Mouse (Mus musculus) bone marrow, adult 2 months (tissue): ENCODE measurements at regions not wholly inside any gene's neighbourhood (a gene's known extent, or its start where the extent isn't known, plus 50 kb on each side); places are given as distances from the start of the nearest gene placed in this dataset.

Source experiments
- H3K27ac ChIP-seq: fragments of 200-500 bp; 2 replicates; pipeline ENCODE4 v1.5.1; 2012; ENCODE audit warnings: low read depth, mild to moderate bottlenecking, control low read depth, inconsistent platforms, low read length; ENCODE audit not compliant: control insufficient read depth, poor library complexity, insufficient read depth
- H3K4me1 ChIP-seq: fragments of 200-500 bp; 2 replicates; pipeline ENCODE4 v1.6.1; 2011; ENCODE audit warnings: low read length; ENCODE audit not compliant: control insufficient read depth, insufficient read depth
- H3K4me3 ChIP-seq: fragments of 200-500 bp; replicated peaks from 2 replicates; pipeline ENCODE3; 2011; ENCODE audit warnings: mild to moderate bottlenecking, low read depth, low read length, control low read depth; ENCODE audit not compliant: control insufficient read depth
- CTCF ChIP-seq: fragments of 200-500 bp; IDR thresholded peaks from 2 replicates; pipeline ENCODE4 v1.5.1; 2011; ENCODE audit warnings: low read length, control low read depth; ENCODE audit not compliant: control insufficient read depth, insufficient read depth
- POLR2A ChIP-seq: fragments of 200-500 bp; IDR thresholded peaks from 2 replicates; pipeline ENCODE4 v1.6.1; 2011; ENCODE audit warnings: low read depth, mild to moderate bottlenecking, control low read depth, low read length, borderline replicate concordance; ENCODE audit not compliant: control insufficient read depth
- WGBS: fragments of 180-500 bp; shearing (Covaris S2); methylation state at CpG from one replicate; pipeline ENCODE4 v1.1.7; 2018; 5-methylcytosine and 5-hydroxymethylcytosine counted together

DNA sequence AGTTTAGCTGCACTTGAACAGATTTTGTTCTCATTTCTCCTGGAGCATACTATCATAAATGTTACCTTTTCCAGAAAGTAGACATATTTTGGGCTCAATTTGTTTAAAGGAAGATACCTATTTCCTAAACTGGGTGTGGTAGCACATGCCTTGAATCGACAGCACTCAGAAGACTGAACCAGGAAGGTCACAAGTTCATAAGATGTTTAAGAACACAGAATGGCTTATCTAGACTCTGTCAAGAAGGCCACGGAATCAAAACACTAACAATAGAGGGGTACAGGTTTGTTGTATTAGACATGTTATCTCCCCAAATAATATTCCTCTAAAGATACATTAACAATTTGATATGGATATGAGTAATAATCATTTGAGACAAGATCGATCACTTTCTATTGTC lies 64.4 kb upstream of the Atp2b1 start:
- Histone ChIP-seq H3K4me1 (no peaks in the 10 kb centered on the region; the same call in 1 of the 2 replicates), H3K4me3 (no peak overlapping the region), H3K27ac (no peak overlapping the region)
- TF ChIP-seq POLR2A (no peak), CTCF (no peak)
- 68% methylated on average over 3 of the region's 3 CpGs for WGBS

- Histone ChIP-seq H3K4me3 (no peak overlapping the region), H3K4me1 (no peaks in the 10 kb centered on the region), H3K27ac (no peak overlapping the region)
- TF ChIP-seq CTCF, result no peak
- TF ChIP-seq POLR2A, result no peak
- WGBS, result 57% methylated on average over 3 of the region's 3 CpGs
Observed at GRCm38 (mm10) chr10:98857395-98857794, 56.8 kb upstream of the Atp2b1 start.

GRCm38 (mm10) chr10:98861521-98861920 lies 52.7 kb upstream of the Atp2b1 start:
- 84% methylated on average over 10 of the region's 10 CpGs for WGBS
- TF ChIP-seq POLR2A, result no peak
- no peak for TF ChIP-seq CTCF
- H3K27ac ChIP-seq, result no peak overlapping the region

GRCm38 (mm10) chr10:98862712-98863111 lies 51.5 kb upstream of the Atp2b1 start:
- no peak for TF ChIP-seq CTCF
- TF ChIP-seq POLR2A, result no peak
- Histone ChIP-seq H3K4me3 (no peak overlapping the region), H3K4me1 (no peaks in the 10 kb centered on the region), H3K27ac (no peak overlapping the region)
- 65% methylated on average over 4 of the region's 4 CpGs for WGBS

More at GRCm38 (mm10) chr10:98861521-98861920, 52.7 kb upstream of the Atp2b1 start:
- Histone ChIP-seq H3K4me3 (no peak overlapping the region), H3K4me1 (no peaks in the 10 kb centered on the region)

DNA sequence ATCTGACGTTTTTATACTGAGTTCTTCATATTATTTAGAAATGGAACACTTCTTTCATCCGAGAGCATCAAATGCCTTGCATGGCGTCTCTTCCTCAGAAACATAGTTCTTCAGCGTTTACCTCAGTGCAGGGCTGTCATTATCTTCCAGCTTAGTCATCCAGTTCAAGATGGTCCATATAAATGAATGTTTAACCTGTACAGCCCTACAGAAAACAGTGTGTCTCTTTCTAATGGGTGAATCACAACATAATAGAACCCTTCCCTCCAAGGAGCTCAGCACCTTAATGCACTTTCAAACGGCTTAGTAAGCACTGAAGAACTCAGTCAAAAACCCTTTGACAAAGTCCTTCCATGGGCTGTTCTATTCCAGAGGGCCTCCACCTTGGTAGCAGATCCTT lies 49.8 kb upstream of the Atp2b1 start:
- H3K4me1 ChIP-seq, result no peaks in the 10 kb centered on the region
- TF ChIP-seq POLR2A, result no peak
- no peak for TF ChIP-seq CTCF
- 77% methylated on average over 5 of the region's 5 CpGs for WGBS
- no peak overlapping the region for H3K27ac ChIP-seq
- H3K4me3 ChIP-seq, result no peak overlapping the region
